Mouse (Mus musculus) CD4-positive helper T cell, adult 2 months (primary cell): ENCODE data around the gene Tm4sf4.

Experiments
- DNase-seq: peaks from one replicate; pipeline ENCODE4 v3.0.0-alpha.2; 2012; ENCODE audit warnings: low read depth, missing footprints, low spot score

Gene Tm4sf4

DNA sequence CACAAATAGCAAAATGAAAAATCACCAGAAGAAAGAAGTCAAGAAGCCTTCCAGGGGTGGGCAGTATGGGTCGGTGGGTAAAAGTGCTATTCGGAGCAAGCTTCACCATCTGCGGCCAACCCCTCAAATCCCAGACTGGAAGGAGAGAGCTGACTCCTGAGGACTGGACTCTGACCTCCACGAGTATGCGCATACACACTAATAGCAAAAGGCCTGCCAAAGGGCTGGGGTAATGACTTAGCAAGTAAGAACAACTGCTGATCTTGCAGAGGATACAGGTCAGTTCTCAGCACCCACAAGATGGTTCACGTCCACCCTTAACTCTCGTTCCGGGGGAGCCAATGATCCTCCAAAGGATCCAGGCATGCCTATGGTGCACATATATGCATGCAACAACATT is 49.3 kb downstream of the Tm4sf4 start:
- no peak for DNase-seq

- DNase-seq, result no peak
Measured at GRCm38 (mm10) chr3:57480640-57481039, 55.5 kb downstream of the Tm4sf4 start.

DNA sequence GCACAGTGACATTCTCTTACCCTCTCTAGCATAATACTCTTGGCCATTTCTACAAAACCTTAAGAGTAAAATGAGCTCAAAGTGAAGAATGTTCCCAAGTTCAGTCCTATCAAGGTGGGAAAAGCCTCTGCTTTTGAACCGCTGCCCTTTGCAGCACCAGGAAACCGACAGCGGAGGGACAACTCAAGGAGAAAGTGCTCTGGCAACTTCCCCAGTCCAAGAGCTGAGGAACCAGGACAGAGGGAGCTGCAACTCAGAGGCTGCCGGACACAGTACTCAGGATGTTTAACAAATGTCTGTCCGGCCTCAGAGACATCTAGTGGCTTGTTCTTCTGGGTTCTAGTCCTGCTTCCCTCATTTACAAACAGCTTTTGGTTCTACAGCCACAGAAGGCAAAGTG is 56.9 kb downstream of the Tm4sf4 start:
- no peak for DNase-seq

DNA sequence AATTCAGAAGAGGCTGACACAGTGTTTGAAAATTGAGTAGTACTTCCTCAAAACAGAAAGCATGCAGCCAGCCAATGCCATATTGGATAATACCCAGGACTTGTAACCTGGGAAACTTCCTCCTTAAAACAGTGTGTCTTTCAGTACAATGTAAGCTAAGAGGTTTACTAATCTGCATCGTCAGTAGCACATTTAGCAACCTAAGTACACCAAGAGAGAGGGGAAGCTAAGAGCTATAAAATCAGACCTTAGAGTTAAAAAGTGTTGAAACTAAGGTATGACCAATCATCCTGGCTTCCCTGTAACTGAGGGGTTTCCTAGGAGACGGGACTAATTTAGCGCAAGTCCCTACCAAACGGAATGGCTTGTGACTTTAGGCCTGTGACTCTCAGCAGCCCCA is 61.0 kb downstream of the Tm4sf4 start:
- no peak for DNase-seq

DNA sequence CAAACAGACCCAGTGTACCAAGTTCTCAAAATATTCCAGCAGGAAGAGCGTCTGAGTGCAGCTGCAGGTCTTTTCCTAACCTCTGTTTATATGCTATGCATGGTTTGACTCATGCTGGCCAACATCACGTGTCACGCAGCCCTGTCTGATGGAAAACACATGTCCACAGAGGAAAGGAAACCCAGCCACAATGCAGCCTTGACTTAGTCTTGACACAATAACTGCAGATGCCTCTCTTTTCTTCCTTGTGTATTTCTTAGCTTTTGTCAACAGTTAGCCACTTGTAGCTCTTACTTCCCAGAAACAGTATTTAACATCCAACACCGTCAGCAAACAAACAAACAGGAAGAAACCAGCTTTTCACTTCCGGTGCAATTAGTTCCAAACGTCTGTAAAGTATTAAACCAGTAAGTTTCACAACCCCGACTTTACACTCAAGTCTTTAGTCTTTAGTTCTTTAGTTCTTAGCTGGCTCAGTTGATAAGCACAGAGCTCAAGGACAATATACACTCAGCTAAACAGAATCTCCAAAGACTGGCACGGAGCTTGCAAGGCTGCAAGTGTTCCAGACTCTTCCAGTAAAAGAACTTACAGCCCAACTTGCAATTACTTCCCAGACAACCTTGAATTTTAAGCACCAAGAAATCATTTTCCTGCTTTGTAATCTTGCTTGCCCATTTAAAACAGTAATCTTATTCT is 62.5 kb downstream of the Tm4sf4 start:
- DNase-seq, result no peak
